12 mouse cellular contexts compared by ENCODE assay signal in genomic region chr5:92987891-92988768, GRCm38 (mm10). TPM values are rescaled to one million over a fixed set of nuclear protein-coding genes. Genes with fewer than 3 reads are reported as not detected.
DNase-seq lines count a peak whose midpoint lies in the region; ATAC-seq and TF ChIP-seq lines count a peak whose summit lies in the region.
"Had no signal": no experiment of that assay in that cellular context is flagged by ENCODE, and none has a peak within 500 bp of the region (broad histone marks: within the 10 kb centered on the region; RNA-seq: fewer than 3 reads in every experiment).

No protein-coding gene starts in this region.

- H3K36me3 ChIP-seq in kidney, postnatal 0 days (ENCODE audit: insufficient read depth, low read length): no peaks in the 10 kb centered on the region
- no peaks in the 10 kb centered on the region for H3K36me3 ChIP-seq in embryonic facial prominence, embryonic 11.5 days (replicated peaks; ENCODE audit: control insufficient read depth, insufficient read depth, low read depth, low read length)
- H3K36me3 ChIP-seq in hindbrain, embryonic 13.5 days: no peaks in the 10 kb centered on the region
- no peaks in the 10 kb centered on the region for H3K36me3 ChIP-seq in midbrain, embryonic 16.5 days (ENCODE audit: control insufficient read depth, insufficient read depth, low read length)

- peak overlapping the region; percentile 35; the same call in 1 of the 2 replicates for H3K9ac ChIP-seq in kidney, postnatal 0 days (ENCODE audit: low read depth, low read length)
- H3K9ac ChIP-seq in embryonic facial prominence, embryonic 11.5 days (replicated peaks; ENCODE audit: low read length): peak overlapping the region; percentile 46
- H3K9ac ChIP-seq in hindbrain, embryonic 13.5 days: peak overlapping the region; percentile 55; the same call in 1 of the 2 replicates
- no peak overlapping the region for H3K9ac ChIP-seq in midbrain, embryonic 16.5 days (ENCODE audit: low read depth, low read length)

- H3K27ac ChIP-seq in kidney, postnatal 0 days: peak overlapping the region; percentile 89
- peak overlapping the region; percentile 57 for H3K27ac ChIP-seq in embryonic facial prominence, embryonic 11.5 days (replicated peaks; ENCODE audit: low read depth, low read length)
- peak overlapping the region; percentile 62 for H3K27ac ChIP-seq in hindbrain, embryonic 13.5 days
- H3K27ac ChIP-seq in midbrain, embryonic 16.5 days (ENCODE audit: low read length): no peak overlapping the region

- peaks cover 10% of the 10 kb centered on the region; the same call in 1 of the 2 replicates for H3K4me1 ChIP-seq in kidney, postnatal 0 days (replicated peaks; ENCODE audit: insufficient read depth, low read length)
- no peaks in the 10 kb centered on the region; the same call in 1 of the 2 replicates for H3K4me1 ChIP-seq in embryonic facial prominence, embryonic 11.5 days (ENCODE audit: control insufficient read depth, insufficient read depth, low read length)
- peaks cover 6% of the 10 kb centered on the region for H3K4me1 ChIP-seq in hindbrain, embryonic 13.5 days (replicated peaks)
- peaks cover 5% of the 10 kb centered on the region; the same call in 1 of the 2 replicates for H3K4me1 ChIP-seq in midbrain, embryonic 16.5 days (ENCODE audit: control insufficient read depth, insufficient read depth, low read length)

- ATAC-seq in kidney, postnatal 0 days (replicated peaks; ENCODE audit: low FRiP score, low read depth): peak; percentile 44
- ATAC-seq in embryonic facial prominence, embryonic 11.5 days (replicated peaks; ENCODE audit: insufficient number of reproducible peaks, low FRiP score, low TSS enrichment, low read depth): peak; percentile 66; the same call in 1 of the 2 replicates
- peak; percentile 60; the same call in 1 of the 2 replicates for ATAC-seq in hindbrain, embryonic 13.5 days (ENCODE audit: low FRiP score)
- peak; percentile 52 for ATAC-seq in midbrain, embryonic 16.5 days
- ATAC-seq: activated CD4-positive, CD25-positive, alpha-beta regulatory T cell, adult 4 months; CD4-positive, CD25-positive, alpha-beta regulatory T cell, adult 4 months had no signal

- no peak overlapping the region for H3K4me3 ChIP-seq in kidney, postnatal 0 days (replicated peaks; ENCODE audit: low read depth, low read length)
- H3K4me3 ChIP-seq in embryonic facial prominence, embryonic 11.5 days (ENCODE audit: low read depth, low read length): no peak overlapping the region
- H3K4me3 ChIP-seq in hindbrain, embryonic 13.5 days: no peak overlapping the region
- no peak overlapping the region for H3K4me3 ChIP-seq in midbrain, embryonic 16.5 days (ENCODE audit: low read depth, low read length)

- no peaks in the 10 kb centered on the region for H3K9me3 ChIP-seq in kidney, postnatal 0 days (replicated peaks; ENCODE audit: low read length)
- no peaks in the 10 kb centered on the region for H3K9me3 ChIP-seq in embryonic facial prominence, embryonic 11.5 days (replicated peaks; ENCODE audit: control insufficient read depth, low read length)
- H3K9me3 ChIP-seq in hindbrain, embryonic 13.5 days: no peaks in the 10 kb centered on the region
- H3K9me3 ChIP-seq in midbrain, embryonic 16.5 days (replicated peaks; ENCODE audit: control insufficient read depth, low read length, poor library complexity, severe bottlenecking): no peaks in the 10 kb centered on the region

- H3K4me2 ChIP-seq in kidney, postnatal 0 days (ENCODE audit: low read length): peak overlapping the region; percentile 31
- H3K4me2 ChIP-seq in embryonic facial prominence, embryonic 11.5 days (ENCODE audit: low read depth, low read length): peak overlapping the region; percentile 11; the same call in 1 of the 2 replicates
- H3K4me2 ChIP-seq in hindbrain, embryonic 13.5 days: peak overlapping the region; percentile 37
- H3K4me2 ChIP-seq in midbrain, embryonic 16.5 days (ENCODE audit: low read length): 0 out of 2 replicates have a peak overlapping the region, but pooled peaks have one; percentile 13

- WGBS in kidney, postnatal 0 days: 31% methylated on average over 15 of the region's 16 CpGs
- 45% methylated on average over 16 of the region's 16 CpGs for WGBS in embryonic facial prominence, embryonic 11.5 days
- WGBS in hindbrain, embryonic 13.5 days: 59% methylated on average over 15 of the region's 16 CpGs
- WGBS in midbrain, embryonic 16.5 days: 55% methylated on average over 14 of the region's 16 CpGs

- no peak for TF ChIP-seq CTCF in kidney, postnatal 0 days (IDR thresholded peaks at IDR 0.05; ENCODE audit: low read depth)

- H3K27me3 ChIP-seq in kidney, postnatal 0 days (ENCODE audit: insufficient read depth, low read length): no peaks in the 10 kb centered on the region
- H3K27me3 ChIP-seq in embryonic facial prominence, embryonic 11.5 days (ENCODE audit: control insufficient read depth, insufficient read depth, low read length): no peaks in the 10 kb centered on the region
- no peaks in the 10 kb centered on the region for H3K27me3 ChIP-seq in hindbrain, embryonic 13.5 days
- no peaks in the 10 kb centered on the region for H3K27me3 ChIP-seq in midbrain, embryonic 16.5 days (ENCODE audit: control insufficient read depth, insufficient read depth, low read depth, low read length)

- peak; percentile 90 for DNase-seq in kidney, postnatal 0 days (ENCODE audit: low spot score)
- no peak for DNase-seq in kidney, postnatal 14 days
- DNase-seq in embryonic facial prominence, embryonic 11.5 days (ENCODE audit: low spot score): peak; percentile 42
- no peak for DNase-seq in T-cell, adult 2 months (ENCODE audit: low spot score)
- no peak for DNase-seq in ovary, postnatal 14 days (ENCODE audit: low spot score)
- DNase-seq in frontal cortex, postnatal 25 days (ENCODE audit: low spot score in 2 of 2): no peak
- DNase-seq: cerebellum, adult 11 months; thymus, adult 2 months had no signal

RNA-seq across cellular contexts. Expression of gene Sowahb, which starts 56.7 kb away (rescaled TPM):
- polyA plus RNA-seq in kidney, postnatal 0 days (2015; fragmentation: Nextera tagmentation; extraction: Ambion mirVana): 1.8 and 2.2 TPM in 2 replicates
- 0.45 and 0.66 TPM in 2 replicates for polyA plus RNA-seq in embryonic facial prominence, embryonic 11.5 days (2014; fragmentation: Nextera tagmentation; extraction: Ambion mirVana)
- polyA plus RNA-seq in hindbrain, embryonic 13.5 days (2015; fragmentation: Nextera tagmentation; extraction: Ambion mirVana): not detected in 2 replicates
- polyA plus RNA-seq in midbrain, embryonic 16.5 days (2015; fragmentation: Nextera tagmentation; extraction: Ambion mirVana): not detected in 2 replicates
- polyA plus RNA-seq: activated CD4-positive, CD25-positive, alpha-beta regulatory T cell, adult 4 months; CD4-positive, CD25-positive, alpha-beta regulatory T cell, adult 4 months had no signal

Comparison
In these comparisons a context has a peak if more than half of its experiments do, and no peak if none do; other contexts are left out.
1. DNase-seq: peak in kidney, postnatal 0 days (single experiment) and embryonic facial prominence, embryonic 11.5 days (single experiment); none in kidney, postnatal 14 days (single experiment), T-cell, adult 2 months (single experiment), ovary, postnatal 14 days (single experiment) and frontal cortex, postnatal 25 days (0 of 2).
2. Peak in every context shown above with its lines, with median percentiles within 50 percentile points of each other: ATAC-seq and H3K4me2 ChIP-seq.